Mouse (Mus musculus) hindbrain, postnatal 0 days (tissue): ENCODE results near the gene Nectin1. TPM values are rescaled to one million over a fixed set of nuclear protein-coding genes. Genes with fewer than 3 reads are reported as not detected.

ENCODE experiments used
- ATAC-seq: fragments of 200-750 bp; cut with Nextera tagmentation; 2 replicates; pipeline ENCODE4 v1.8.0; 2017; ENCODE audit warnings: mild to moderate bottlenecking, moderate TSS enrichment, moderate library complexity
- DNase-seq: peaks from one replicate; pipeline ENCODE4 v3.0.0-alpha.2; 2015; ENCODE audit warnings: low spot score
- H3K27ac ChIP-seq: fragments of 300-500 bp; sonication (generic); 2 replicates; pipeline ENCODE4 v1.5.1; 2014; ENCODE audit warnings: mild to moderate bottlenecking
- H3K27me3 ChIP-seq: fragments of 300-500 bp; sonication (generic); 2 replicates; pipeline ENCODE4 v1.6.1; 2014; ENCODE audit warnings: low read length, mixed read lengths; ENCODE audit not compliant: insufficient read depth
- H3K36me3 ChIP-seq: fragments of 300-500 bp; sonication (generic); 2 replicates; pipeline ENCODE4 v1.6.1; 2014; ENCODE audit warnings: low read length, mixed read lengths; ENCODE audit not compliant: insufficient read depth
- H3K4me1 ChIP-seq: fragments of 300-500 bp; sonication (generic); 2 replicates; pipeline ENCODE4 v1.6.1; 2014; ENCODE audit warnings: antibody characterized with exemption, low read length, mixed read lengths; ENCODE audit not compliant: insufficient read depth
- H3K4me2 ChIP-seq: fragments of 300-500 bp; sonication (generic); 2 replicates; pipeline ENCODE4 v1.6.1; 2014; ENCODE audit warnings: low read depth, mild to moderate bottlenecking, low read length, moderate library complexity, mixed read lengths
- H3K4me3 ChIP-seq: fragments of 300-500 bp; sonication (generic); 2 replicates; pipeline ENCODE4 v1.5.1; 2014; ENCODE audit warnings: low read length
- H3K9ac ChIP-seq: fragments of 300-500 bp; sonication (generic); replicated peaks from 2 replicates; pipeline ENCODE4 v1.6.1; 2014; ENCODE audit warnings: mild to moderate bottlenecking, low read length, moderate library complexity, mixed read lengths
- H3K9me3 ChIP-seq: fragments of 300-500 bp; sonication (generic); 2 replicates; pipeline ENCODE4 v1.6.1; 2016; ENCODE audit warnings: low read length, mixed read lengths
- CTCF ChIP-seq: IDR thresholded peaks from 2 replicates; pipeline ENCODE4 v1.5.1; 2016; ENCODE audit warnings: antibody characterized with exemption, control low read depth, low read depth
- WGBS: fragments of 180-500 bp; shearing (Covaris S2); extraction: QIAGEN DNeasy Blood & Tissue Kit; methylation state at CpG from one replicate; pipeline ENCODE4 v1.1.7; 2014; 5-methylcytosine and 5-hydroxymethylcytosine counted together
- polyA plus RNA-seq: library from polyadenylated mRNA; unstranded; fragments of >200 nt; fragmentation: Nextera tagmentation; extraction: Ambion mirVana; gene quantifications from 2 replicates; pipeline ENCODE4 v1.2.1, GENCODE M21; 2015
- total RNA-seq: library from RNA; depleted of rRNA; stranded (reverse); fragments of >200 nt; gene quantifications from 2 replicates; pipeline ENCODE4 v1.2.3, GENCODE M21; 2014

Gene Nectin1
- total and polyA plus RNA-seq, 2 experiments from 2014 or later = 17.1 to 72.8 TPM

DNA sequence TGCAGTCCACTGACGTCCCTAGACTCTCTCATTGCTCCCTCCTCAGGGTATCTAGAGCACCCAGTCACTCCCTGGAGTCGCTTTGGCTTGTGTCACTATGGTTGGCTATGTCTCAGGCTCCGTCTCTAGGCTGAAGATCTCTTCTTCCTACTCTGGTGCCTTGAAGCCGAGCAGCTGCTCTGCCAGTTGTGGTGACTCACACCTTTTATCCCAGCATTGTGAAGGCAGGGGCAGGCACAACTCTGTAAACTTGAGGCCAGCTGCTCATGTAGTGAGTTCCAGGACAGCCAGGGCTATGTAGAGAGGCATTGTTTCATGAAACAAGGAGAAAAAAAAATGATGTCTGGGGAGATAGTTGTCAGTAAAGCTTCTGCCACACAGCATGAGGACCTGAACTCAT is 36.2 kb upstream of the Nectin1 start:
- no peak overlapping the region for H3K9ac ChIP-seq
- no peaks in the 10 kb centered on the region for H3K9me3 ChIP-seq
- ATAC-seq = no peak
- TF ChIP-seq CTCF = no peak
- no peak overlapping the region for H3K4me2 ChIP-seq
- H3K4me1 ChIP-seq = no peaks in the 10 kb centered on the region
- no peaks in the 10 kb centered on the region for H3K36me3 ChIP-seq
- no peak for DNase-seq
- H3K4me3 ChIP-seq = no peak overlapping the region
- no peak overlapping the region for H3K27ac ChIP-seq
- WGBS = 84% methylated on average over 4 of the region's 4 CpGs
- no peaks in the 10 kb centered on the region for H3K27me3 ChIP-seq

DNA sequence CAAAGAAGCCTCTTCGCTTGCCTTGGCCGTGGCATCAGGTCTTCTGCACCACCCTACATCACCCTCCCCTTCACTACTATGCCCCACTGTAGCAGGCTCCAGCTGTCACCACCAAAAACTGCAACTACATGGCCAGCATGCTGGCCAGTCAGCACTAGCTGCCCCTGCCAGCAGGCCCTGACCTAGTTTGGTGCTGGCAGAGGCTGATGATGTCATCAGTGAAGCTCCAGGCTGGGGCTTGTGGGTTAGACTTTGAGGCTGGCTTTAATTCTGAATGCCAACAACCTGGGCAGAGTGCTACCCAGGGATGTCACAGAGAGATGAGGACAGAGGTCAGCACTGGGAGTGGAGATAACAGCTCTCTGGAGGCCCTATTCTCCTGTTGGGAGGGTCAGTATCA is 35.1 kb upstream of the Nectin1 start:
- no peaks in the 10 kb centered on the region for H3K36me3 ChIP-seq
- 76% methylated on average over 2 of the region's 2 CpGs for WGBS

DNA sequence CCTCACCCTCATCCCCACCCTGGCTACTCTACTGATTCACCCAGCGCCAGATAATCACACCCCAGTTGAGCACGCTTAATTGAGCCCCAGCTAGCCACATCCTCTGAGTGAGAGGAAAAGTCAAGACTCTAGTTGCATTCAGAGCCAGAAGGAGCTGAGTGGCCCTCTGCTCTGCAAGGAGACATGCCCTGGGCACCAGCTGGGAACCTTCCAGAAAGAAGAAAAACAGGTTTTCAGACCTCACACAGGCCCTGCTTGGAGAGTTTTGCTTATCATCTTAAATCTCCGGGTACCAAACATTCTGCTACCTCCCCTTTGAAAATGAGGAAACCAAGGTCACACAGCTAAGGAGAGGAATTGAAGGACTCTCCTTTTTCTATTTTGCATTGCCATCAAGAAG is 30.4 kb upstream of the Nectin1 start:
- DNase-seq (no peak), ATAC-seq (no peak)
- no peaks in the 10 kb centered on the region; the same call in 1 of the 2 replicates for H3K27me3 ChIP-seq
- no peaks in the 10 kb centered on the region for H3K9me3 ChIP-seq
- WGBS = 83% methylated on average over 3 of the region's 3 CpGs
- no peak overlapping the region for H3K9ac ChIP-seq
- no peak overlapping the region for H3K27ac ChIP-seq
- no peak for TF ChIP-seq CTCF
- H3K4me2 ChIP-seq = no peak overlapping the region
- no peak overlapping the region for H3K4me3 ChIP-seq
- no peaks in the 10 kb centered on the region for H3K4me1 ChIP-seq
- H3K36me3 ChIP-seq = no peaks in the 10 kb centered on the region

More for the DNA sequence above, 35.1 kb upstream of the Nectin1 start:
- no peaks in the 10 kb centered on the region for H3K9me3 ChIP-seq
- no peak overlapping the region for H3K9ac ChIP-seq
- H3K27ac ChIP-seq = no peak overlapping the region
- no peak for TF ChIP-seq CTCF
- no peaks in the 10 kb centered on the region for H3K4me1 ChIP-seq
- DNase-seq (no peak), ATAC-seq (peak; percentile 73; the same call in 1 of the 2 replicates)
- no peak overlapping the region for H3K4me2 ChIP-seq
- H3K4me3 ChIP-seq = no peak overlapping the region
- no peaks in the 10 kb centered on the region for H3K27me3 ChIP-seq

DNA sequence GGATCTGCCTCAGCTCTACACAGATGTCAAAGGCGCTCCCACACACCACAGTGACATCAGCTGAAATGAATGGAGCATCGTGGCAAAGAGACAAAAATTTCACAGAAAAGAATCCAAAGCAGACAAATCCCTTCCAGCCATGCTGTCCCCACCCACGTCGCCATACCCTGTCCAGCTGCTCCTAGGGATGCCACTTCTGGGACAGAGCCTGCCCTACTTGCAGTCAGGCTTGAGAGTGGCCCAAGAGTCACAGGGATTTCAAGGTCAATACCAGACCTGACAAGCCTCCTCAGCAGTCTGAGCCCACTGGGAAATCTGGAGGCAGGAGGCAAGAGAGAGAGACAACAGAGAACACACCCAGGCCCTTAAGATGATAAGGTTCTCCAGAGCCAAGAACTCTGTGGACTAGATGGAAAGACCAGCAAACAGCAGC is 24.4 kb upstream of the Nectin1 start:
- H3K4me3 ChIP-seq = no peak overlapping the region
- TF ChIP-seq CTCF = no peak
- H3K4me1 ChIP-seq = no peaks in the 10 kb centered on the region
- no peaks in the 10 kb centered on the region for H3K9me3 ChIP-seq
- no peaks in the 10 kb centered on the region for H3K36me3 ChIP-seq
- no peak overlapping the region for H3K9ac ChIP-seq
- 62% methylated on average over 4 of the region's 4 CpGs for WGBS
- no peak for DNase-seq
- H3K4me2 ChIP-seq = no peak overlapping the region
- ATAC-seq = no peak
- H3K27ac ChIP-seq = no peak overlapping the region
- H3K27me3 ChIP-seq = no peaks in the 10 kb centered on the region; the same call in 1 of the 2 replicates

DNA sequence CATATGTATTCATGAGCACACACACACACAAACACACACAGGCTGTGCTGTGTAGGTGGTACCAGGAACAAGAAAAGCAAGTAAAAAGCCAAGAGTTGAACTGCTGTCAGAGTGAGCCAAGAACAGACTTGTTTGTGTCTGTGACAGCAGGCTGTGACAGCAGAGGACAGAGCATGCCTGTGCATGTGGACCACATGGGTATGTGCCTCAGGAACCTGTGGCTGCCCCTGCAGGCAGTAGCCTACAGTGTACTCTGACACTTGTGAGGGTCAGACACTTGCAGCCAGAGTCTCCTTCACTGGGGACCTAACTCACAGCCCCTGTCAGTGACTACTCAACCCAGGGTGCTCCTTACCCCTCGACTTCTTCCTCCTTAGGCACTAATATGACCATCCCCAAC is 23.7 kb upstream of the Nectin1 start:
- no peaks in the 10 kb centered on the region for H3K36me3 ChIP-seq
- TF ChIP-seq CTCF = no peak

DNA sequence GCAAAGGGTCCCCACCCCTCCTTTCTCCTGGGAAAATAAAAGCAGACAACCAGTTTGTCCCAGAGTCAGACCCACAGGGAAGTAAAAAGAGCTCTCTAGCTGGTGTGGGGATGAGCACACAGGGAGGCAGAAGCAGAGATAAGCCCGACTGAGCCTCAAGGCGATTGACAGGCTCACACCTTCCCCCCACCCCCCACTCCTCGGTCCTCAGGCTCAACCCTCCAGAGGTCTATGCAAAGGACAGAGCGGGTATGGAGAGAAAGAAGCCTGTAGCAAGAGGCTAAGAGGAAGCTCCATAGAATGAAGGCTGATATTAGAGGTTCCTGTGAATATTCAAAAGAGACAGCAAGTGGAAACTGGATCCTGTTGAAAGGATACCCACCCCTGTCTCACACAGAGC is 19.7 kb upstream of the Nectin1 start:
- Histone ChIP-seq H3K9ac (no peak overlapping the region), H3K36me3 (no peaks in the 10 kb centered on the region), H3K27me3 (0 out of 2 replicates have a peak, but pooled peaks cover 5% of the 10 kb centered on the region), H3K27ac (no peak overlapping the region), H3K4me3 (no peak overlapping the region), H3K4me1 (0 out of 2 replicates have a peak, but pooled peaks cover 4% of the 10 kb centered on the region), H3K9me3 (no peaks in the 10 kb centered on the region), H3K4me2 (no peak overlapping the region)
- DNase-seq = no peak
- WGBS = 32% methylated on average over 4 of the region's 4 CpGs
- ATAC-seq = no peak
- no peak for TF ChIP-seq CTCF

More for the DNA sequence above, 23.7 kb upstream of the Nectin1 start:
- Histone ChIP-seq H3K9ac (no peak overlapping the region), H3K27ac (no peak overlapping the region), H3K9me3 (no peaks in the 10 kb centered on the region), H3K4me2 (no peak overlapping the region), H3K27me3 (no peaks in the 10 kb centered on the region; the same call in 1 of the 2 replicates), H3K4me3 (no peak overlapping the region), H3K4me1 (0 out of 2 replicates have a peak, but pooled peaks cover 2% of the 10 kb centered on the region)
- 88% methylated on average over 1 of the region's 1 CpGs for WGBS
- no peak for ATAC-seq
- DNase-seq = no peak

DNA sequence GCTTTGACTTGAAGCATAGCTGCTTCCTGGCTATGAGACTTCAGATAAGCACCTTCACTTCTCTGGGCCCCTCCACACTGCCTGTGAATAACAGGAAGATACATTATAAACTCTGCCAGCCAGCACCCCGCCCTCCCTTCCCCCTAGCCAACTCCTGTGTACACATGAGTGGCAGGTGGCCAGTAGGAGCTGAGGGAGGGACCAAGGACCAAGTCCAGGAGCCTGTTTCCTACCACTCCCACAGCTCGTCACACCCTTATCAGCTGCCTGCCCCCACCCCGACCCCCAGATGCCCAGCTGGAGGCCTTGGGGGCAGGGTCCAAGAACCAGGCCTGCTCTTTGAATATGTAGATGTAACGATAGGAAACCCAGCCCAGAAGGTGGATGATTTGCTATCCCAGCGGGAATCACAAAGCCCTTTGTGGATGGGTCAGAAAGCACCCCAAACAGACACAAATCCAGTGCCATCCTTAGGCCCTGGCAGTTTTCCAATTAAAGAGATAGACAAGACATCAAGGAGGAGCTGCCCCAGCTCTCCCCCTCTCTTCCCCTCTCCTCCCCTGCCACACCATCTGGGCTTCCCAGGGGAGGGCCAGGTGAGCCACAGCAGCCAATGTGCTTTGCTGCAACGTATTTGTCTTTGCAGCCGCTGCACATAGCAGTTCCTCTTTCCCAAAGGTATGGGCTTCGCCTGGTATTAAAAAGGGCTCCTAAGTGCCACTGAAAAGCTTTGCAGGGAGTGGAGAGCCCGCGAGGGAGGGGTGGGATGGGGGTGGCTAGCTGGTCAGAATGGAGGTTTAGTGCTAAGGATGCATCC is 14.1 kb upstream of the Nectin1 start:
- DNase-seq (peak; percentile 36), ATAC-seq (no peak)
- Histone ChIP-seq H3K36me3 (no peaks in the 10 kb centered on the region), H3K4me1 (peaks cover 10% of the 10 kb centered on the region; the same call in 1 of the 2 replicates), H3K27me3 (0 out of 2 replicates have a peak, but pooled peaks cover 5% of the 10 kb centered on the region), H3K9me3 (no peaks in the 10 kb centered on the region), H3K9ac (no peak overlapping the region), H3K4me3 (no peak overlapping the region), H3K4me2 (no peak overlapping the region), H3K27ac (no peak overlapping the region)
- TF ChIP-seq CTCF = no peak
- 15% methylated on average over 10 of the region's 10 CpGs for WGBS
